Mouse (Mus musculus) thymus, postnatal 25 days (tissue): ENCODE results near the gene Fanci.

Experiments
- DNase-seq: peaks from one replicate; pipeline ENCODE4 v3.0.0; 2022

Gene Fanci

DNA sequence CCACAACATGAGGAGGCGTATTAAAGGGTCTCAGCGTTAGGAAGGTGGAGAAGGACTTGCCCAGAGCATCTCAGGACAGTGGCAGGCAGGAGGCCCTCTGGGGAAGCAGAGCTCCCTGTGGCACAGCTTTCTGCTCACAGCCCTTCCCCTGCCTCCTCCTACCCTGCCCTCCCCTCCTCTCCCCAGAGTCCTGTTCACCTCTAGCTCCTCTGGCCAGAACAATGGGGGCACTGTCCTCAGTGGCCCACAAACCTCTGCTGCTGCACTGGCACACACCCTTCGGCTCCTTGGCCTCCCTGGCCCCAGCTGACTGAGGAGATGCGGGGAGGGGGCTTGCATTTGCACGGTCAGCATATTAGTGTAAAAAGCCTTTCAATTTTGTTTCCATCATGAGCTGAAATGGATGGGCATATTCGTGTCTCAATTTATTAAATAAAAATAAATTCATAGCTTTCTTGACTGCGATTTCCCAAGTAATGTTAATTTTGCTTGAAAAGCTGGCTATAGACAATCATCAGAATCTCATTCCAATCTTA is 3.0 kb upstream of the Fanci start:
- DNase-seq: no peak

DNA sequence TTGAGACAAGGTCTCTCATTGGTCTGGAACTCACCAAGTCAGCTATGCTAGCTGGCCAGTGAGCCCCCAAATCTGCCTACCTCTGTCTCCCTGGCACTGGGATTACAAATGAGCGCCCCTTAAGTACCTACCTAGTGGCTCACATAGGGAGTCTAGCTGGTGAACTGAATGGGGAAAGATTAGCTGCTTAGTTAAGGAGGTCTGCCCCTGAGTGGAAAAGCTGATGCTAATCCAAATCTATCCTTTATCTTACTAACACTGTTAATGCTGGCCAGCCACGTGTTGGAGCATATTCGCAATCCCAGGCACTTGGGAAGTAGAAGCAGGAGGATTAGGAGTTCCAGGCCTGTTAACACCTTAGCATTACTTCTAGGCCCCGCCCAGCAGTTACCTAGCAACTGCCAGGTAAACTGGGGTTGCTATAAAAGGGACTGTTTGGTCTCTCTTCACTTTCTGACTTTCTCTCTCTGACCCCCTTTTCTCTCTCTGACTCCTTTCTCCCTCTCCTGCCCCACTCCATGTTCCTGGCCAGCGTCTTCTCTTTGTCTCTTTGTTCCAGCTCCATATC is 1.5 kb upstream of the Fanci start:
- no peak for DNase-seq

- no peak for DNase-seq
These were observed 258 bp upstream of the Fanci start for GRCm38 (mm10) chr7:79391471-79391870.

DNA sequence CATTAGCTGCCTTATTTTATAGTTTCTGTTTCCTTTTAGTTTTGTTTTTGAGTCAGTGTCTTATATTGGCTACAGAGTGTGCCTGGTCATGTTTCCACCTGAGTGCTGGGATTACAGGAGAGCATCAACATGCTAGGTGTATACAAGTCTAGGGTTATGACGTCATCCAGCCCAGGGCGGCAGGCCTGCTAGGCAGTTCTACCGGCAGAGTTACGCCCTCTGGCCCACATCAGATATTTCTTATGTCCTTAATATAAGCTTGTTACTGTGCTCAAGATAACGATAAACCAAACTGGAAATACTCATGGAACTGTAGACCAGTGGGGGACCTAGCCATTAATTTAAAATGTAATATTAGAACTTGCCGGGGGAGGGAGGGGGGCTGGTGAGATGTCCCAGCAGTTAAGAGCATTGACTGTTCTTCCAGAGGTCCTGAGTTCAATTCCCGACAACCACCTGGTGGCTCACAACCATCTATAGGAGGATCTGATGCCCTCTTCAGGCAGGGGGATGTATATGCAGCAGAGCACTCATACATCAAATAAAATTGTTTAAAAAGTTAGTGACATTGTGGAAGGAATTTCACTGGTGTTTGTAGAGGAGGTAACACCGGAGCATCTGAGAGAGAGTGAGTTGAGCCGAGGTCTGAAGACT is 1.3 kb downstream of the Fanci start:
- DNase-seq: peak; percentile 24

DNA sequence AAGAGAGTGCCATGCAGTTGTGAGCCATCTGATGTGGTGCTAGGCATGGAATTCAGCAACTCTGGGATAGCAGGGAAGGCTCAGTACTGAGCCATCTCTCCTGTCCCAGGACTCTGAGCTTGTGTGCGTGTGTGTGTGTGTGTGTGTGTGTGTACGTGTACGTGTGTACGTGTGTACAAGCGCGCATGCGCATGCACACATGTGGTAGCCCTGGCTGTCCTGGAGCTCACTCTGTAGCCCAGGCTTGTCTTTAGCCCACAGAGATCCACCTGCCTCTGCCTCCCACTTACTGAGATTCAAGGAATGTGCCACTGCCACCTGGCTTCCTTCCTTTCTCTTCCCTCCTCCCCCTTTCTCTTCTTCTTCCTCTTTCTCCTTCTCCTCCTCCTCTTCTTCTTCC is 2.2 kb downstream of the Fanci start:
- DNase-seq: no peak

- DNase-seq: no peak
These were observed 2.9 kb downstream of the Fanci start for GRCm38 (mm10) chr7:79394666-79395065.

- no peak for DNase-seq
These were observed 3.5 kb downstream of the Fanci start for GRCm38 (mm10) chr7:79395186-79395585.

DNA sequence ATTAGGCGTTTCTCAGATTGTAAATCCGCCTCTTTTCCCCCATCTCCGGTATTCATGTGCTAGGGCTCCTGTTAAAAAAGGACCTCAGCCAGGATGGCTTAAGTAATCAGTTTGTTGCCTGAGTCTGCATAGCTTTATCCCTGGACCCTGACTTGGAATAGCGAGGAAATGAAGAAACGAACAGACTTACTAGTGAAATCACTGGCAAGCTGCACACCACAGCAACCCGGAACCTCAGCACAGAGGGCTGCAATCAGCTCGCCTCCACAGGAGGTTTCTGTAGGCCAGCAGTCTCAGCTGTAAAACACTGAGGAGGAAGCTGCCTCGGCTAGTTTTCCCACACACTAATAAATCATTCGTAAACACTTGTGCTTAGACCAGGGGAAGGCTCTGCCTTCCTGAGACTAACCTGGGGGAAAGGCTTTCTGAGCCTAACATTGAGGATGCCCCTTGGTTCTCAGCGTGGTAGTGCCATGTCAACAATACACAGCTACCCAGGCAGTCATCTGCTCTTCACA is 5.8 kb downstream of the Fanci start:
- DNase-seq: no peak

DNA sequence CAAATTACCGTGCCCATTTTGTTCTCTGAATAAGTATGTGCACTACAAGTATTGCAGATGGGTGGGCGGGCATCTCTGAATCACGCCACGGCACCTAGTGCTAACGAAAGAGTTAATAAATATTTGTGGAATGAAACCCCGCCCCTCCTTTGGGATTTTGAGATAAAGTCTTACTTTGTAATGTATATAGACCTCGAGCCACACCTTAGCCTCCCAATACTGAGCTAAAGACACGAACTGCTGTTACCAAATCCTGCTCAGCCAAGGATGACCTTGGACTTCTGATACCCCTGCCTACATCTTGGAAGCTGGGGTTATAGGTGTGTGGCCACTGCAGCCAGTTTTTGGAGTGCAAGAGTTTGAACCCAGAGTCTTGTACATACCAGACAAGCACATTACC is 6.7 kb downstream of the Fanci start:
- DNase-seq: no peak

DNA sequence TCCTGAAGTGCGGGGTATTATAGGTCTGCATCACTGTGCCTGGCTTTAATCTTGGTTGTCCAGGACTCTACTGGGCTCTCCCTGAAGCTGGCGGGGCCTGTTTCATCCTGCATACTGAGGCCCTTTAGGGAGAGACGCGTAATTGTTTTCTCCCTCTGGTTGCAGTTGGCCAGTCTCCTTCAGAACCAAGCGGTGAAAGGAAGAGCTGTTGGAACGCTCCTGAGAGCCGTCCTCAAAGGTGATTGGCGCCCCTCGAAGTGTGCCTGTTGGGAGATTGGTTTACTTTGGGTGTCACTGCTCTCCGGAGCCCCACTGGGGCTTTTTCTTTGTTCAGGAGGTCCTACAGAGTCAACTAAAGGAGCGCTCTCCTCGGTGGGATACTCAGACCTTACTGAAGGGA is 7.2 kb downstream of the Fanci start:
- no peak for DNase-seq

DNA sequence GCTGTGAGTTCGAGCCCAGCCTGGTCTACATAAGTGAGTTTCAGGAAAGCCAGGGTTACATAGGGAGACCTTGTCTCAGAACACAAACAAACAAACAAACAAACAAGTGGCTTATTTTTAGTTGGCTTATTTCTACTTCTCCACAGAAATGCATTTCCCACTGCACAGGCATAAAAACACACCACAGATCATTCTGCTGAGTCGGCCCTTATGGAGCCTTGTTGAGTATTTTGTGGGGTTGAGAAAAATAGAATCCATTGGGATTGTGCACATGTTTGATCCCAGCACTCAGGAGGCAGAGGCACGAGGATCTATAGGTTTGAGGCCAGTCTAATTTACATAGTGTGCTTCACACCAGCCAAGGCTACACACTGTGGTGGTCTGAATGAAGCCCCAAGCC is 8.6 kb downstream of the Fanci start:
- DNase-seq: no peak

GRCm38 (mm10) chr7:79414449-79415375 is 23.0 kb downstream of the Fanci start:
- DNase-seq: no peak

DNA sequence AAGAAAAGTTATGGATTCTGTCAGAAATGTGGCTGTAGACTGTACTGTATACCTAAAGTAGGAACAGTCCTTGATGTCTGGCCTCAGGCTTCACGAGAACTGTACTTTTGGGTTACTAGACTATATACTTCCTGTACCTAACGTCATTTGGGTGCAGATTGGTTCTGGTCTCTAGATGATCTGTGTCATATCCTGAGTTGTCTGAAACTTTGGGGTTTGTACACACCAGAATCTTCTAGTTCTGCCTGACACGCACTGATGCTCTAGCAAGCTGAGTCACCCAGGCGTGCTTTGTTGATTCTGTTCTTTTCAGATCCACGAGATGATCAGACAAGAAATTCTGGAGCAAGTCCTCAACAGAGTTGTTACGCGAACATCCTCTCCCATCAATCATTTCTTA is 28.2 kb downstream of the Fanci start:
- DNase-seq: no peak

DNA sequence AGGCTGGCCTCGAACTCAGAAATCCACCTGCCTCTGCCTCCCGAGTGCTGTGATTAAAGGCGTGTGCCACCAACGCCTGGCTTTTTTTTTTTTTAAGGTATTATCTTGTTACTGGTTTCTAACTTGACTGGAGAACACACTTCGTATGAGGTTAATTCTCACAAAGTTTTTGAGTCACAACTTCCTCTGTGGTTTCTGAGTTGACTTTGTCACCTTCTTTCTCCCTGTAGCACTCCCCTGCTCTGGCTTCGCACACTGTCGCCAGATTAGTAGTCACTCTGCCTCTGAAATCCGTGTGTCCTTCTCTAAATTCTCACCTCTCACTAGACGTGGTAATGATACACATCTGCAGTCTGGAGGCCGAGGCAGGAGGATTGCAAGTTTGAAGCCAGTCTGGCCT is 31.1 kb downstream of the Fanci start:
- DNase-seq: no peak

- no peak for DNase-seq
These were observed 34.1 kb downstream of the Fanci start for GRCm38 (mm10) chr7:79425804-79426203.

DNA sequence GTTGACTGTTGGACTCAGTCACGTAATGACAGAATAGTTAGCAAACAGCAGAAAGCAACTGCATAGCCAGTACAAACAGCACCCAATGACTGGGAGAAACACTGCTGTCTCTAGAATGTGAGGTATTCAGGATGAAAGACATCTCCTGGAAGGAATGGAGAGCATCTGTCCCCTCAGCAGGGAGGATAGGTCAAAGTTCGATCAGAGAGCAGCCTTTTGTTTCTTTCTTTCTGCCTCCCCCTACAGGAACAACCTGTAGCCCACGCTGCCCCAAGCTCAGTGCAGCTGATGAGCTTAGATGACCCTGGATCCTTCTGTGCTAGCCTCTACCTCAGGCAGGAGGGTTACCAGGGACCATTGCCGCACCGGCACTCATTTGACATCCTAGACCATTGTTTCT is 36.5 kb downstream of the Fanci start:
- no peak for DNase-seq

- no peak for DNase-seq
These were observed 48.3 kb downstream of the Fanci start for GRCm38 (mm10) chr7:79440035-79440434.

DNA sequence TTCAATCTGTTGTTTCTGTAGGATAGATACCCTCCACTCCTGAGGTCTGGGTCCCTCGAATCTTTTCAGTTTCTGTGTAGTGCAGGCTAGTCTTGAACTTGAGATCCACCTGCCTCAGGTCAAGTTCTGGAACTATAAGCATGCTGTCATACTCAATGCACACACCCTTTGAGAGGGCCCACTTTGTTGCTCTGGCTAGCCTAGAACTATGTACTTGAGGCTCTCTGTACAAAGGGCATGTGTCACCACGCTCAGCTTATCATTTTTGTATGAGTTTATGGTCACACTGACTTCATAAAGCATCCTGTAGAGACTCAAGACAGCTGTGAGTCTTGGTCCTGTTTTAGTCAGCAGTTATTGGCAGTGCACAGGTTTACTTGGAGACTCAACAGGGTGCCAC is 55.3 kb downstream of the Fanci start:
- no peak for DNase-seq

DNA sequence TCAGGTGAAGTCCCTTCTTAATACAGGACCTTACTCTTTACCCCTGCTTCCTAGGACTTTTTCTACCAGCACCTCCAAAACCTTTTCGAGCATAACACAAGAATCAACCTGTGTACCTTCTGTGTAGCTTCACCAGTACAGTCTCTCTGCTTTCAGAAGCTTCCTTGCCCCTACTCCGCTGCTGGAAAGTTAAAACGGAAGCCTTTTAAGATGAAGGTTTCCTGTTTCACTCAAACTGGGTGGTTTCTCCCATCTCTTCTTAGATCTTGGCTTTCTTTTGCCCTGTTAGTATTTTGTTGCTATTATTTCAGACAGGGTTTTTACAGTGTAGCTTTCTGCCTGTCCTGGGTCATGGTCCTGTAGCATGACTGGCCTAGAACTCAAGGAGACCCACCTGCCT is 55.8 kb downstream of the Fanci start:
- DNase-seq: peak; percentile 13

GRCm38 (mm10) chr7:79461721-79462120 is 70.0 kb downstream of the Fanci start:
- no peak for DNase-seq

- no peak for DNase-seq
These were observed 71.8 kb downstream of the Fanci start for GRCm38 (mm10) chr7:79463376-79464077.

DNA sequence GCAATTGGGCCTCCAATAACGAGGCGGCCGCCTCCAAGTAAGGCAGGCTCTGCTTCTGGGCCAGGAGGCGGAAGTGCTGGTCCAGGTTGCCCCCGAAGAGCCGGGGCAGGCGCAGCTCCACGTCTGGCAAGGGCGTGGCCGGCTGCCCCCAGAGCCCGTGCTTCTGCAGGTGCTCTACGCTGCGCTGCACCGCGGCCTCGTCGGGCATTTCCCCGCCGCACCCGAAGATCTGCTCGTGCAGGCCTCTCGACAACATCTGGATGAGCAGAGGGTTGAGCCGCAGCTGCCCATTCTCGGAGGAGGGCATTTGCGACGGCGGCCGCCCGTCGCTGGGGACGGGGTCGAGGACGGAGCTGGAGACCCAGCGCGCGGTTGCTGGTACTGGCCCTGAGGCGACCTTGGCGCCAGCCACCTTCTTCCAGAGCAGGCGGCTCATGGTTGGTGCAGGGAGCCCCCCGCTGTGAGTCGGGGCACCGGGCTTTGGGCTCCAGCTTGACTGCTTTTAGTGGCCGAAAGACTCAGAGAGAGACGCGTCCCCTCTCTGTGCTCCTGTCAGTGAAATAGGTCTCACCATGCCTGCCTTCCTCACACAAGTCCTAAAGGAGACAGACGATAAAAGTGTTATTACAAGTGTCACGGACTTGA is 73.2 kb downstream of the Fanci start:
- peak; percentile 31 for DNase-seq
